Mouse (Mus musculus): ENCODE measurements at regions not wholly inside any gene's neighbourhood (a gene's known extent, or its start where the extent isn't known, plus 50 kb on each side); places are given as distances from the start of the nearest gene placed in this dataset.

GRCm38 (mm10) chr2:171292579-171292978 lies 561.0 kb downstream of the Dok5 start:
- TF ChIP-seq CTCF (conservative IDR thresholded peaks at IDR 0.05; ENCODE audit: low read length) (no peak), POU5F1 (IDR thresholded peaks at IDR 0.05; ENCODE audit: borderline replicate concordance, low read length) (no peak)
